Mouse (Mus musculus): Measurements from ENCODE around the gene Sin3a. TPM values are rescaled to one million over a fixed set of nuclear protein-coding genes. Genes with fewer than 3 reads are reported as not detected.

The Sin3a gene
- polyA plus RNA-seq, 1 experiment from 2014 or later, result 22.5 TPM

GRCm38 (mm10) chr9:57139571-57139970, 67.7 kb downstream of the Sin3a start:
- H3K4me3 ChIP-seq, result no peak overlapping the region
- no peak for ATAC-seq (ENCODE audit: low FRiP score, low read depth)
- no peak overlapping the region for H3K27ac ChIP-seq (replicated peaks)
- 90% methylated on average over 5 of the region's 5 CpGs for WGBS
- H3K27me3 ChIP-seq, result no peaks in the 10 kb centered on the region
- H3K4me1 ChIP-seq (replicated peaks), result no peaks in the 10 kb centered on the region
- H3K4me2 ChIP-seq, result no peak overlapping the region
- no peak overlapping the region for H3K9ac ChIP-seq
- H3K9me3 ChIP-seq, result no peaks in the 10 kb centered on the region
- H3K36me3 ChIP-seq, result peaks cover 36% of the 10 kb centered on the region

GRCm38 (mm10) chr9:57141417-57142353, 69.8 kb downstream of the Sin3a start:
- Histone ChIP-seq H3K9me3 (no peaks in the 10 kb centered on the region), H3K4me1 (replicated peaks) (peaks cover 4% of the 10 kb centered on the region), H3K9ac (no peak overlapping the region), H3K4me3 (no peak overlapping the region), H3K27me3 (no peaks in the 10 kb centered on the region), H3K36me3 (peaks cover 28% of the 10 kb centered on the region), H3K4me2 (no peak overlapping the region), H3K27ac (replicated peaks) (no peak overlapping the region)
- WGBS, result 92% methylated on average over 17 of the region's 17 CpGs
- ATAC-seq (ENCODE audit: low FRiP score, low read depth), result no peak

- Histone ChIP-seq H3K4me3 (no peak overlapping the region), H3K36me3 (peaks cover 18% of the 10 kb centered on the region), H3K9ac (no peak overlapping the region), H3K27me3 (no peaks in the 10 kb centered on the region), H3K27ac (replicated peaks) (no peak overlapping the region), H3K4me1 (replicated peaks) (peaks cover 13% of the 10 kb centered on the region), H3K4me2 (no peak overlapping the region), H3K9me3 (no peaks in the 10 kb centered on the region)
- WGBS, result 88% methylated on average over 11 of the region's 11 CpGs
- no peak for ATAC-seq (ENCODE audit: low FRiP score, low read depth)
These were observed 71.4 kb downstream of the Sin3a start for GRCm38 (mm10) chr9:57143212-57143611.

- Histone ChIP-seq H3K9ac (no peak overlapping the region), H3K27ac (replicated peaks) (no peak overlapping the region), H3K4me3 (no peak overlapping the region), H3K4me2 (no peak overlapping the region), H3K36me3 (peaks cover 18% of the 10 kb centered on the region), H3K9me3 (no peaks in the 10 kb centered on the region), H3K27me3 (no peaks in the 10 kb centered on the region), H3K4me1 (replicated peaks) (peaks cover 23% of the 10 kb centered on the region)
- 93% methylated on average over 8 of the region's 8 CpGs for WGBS
- ATAC-seq (ENCODE audit: low FRiP score, low read depth), result no peak
These were observed 73.0 kb downstream of the Sin3a start for GRCm38 (mm10) chr9:57144830-57145229.

GRCm38 (mm10) chr9:57146451-57147066, 74.7 kb downstream of the Sin3a start:
- H3K4me2 ChIP-seq, result peak overlapping the region; percentile 87
- WGBS, result 84% methylated on average over 17 of the region's 17 CpGs
- no peak for ATAC-seq (ENCODE audit: low FRiP score, low read depth)
- H3K27ac ChIP-seq (replicated peaks), result peak overlapping the region; percentile 83
- peak overlapping the region; percentile 52; the same call in 1 of the 2 replicates for H3K4me3 ChIP-seq
- H3K9ac ChIP-seq, result peak overlapping the region; percentile 66; the same call in 1 of the 2 replicates
- peaks cover 23% of the 10 kb centered on the region for H3K4me1 ChIP-seq (replicated peaks)
- no peaks in the 10 kb centered on the region for H3K27me3 ChIP-seq
- no peaks in the 10 kb centered on the region for H3K9me3 ChIP-seq
- peaks cover 7% of the 10 kb centered on the region; the same call in 1 of the 2 replicates for H3K36me3 ChIP-seq

GRCm38 (mm10) chr9:57147205-57148143, 75.6 kb downstream of the Sin3a start:
- ATAC-seq (ENCODE audit: low FRiP score, low read depth), result peak; percentile 40
- H3K36me3 ChIP-seq, result 0 out of 2 replicates have a peak, but pooled peaks cover 7% of the 10 kb centered on the region
- no peaks in the 10 kb centered on the region for H3K27me3 ChIP-seq
- peak overlapping the region; percentile 66 for H3K9ac ChIP-seq
- peaks cover 23% of the 10 kb centered on the region for H3K4me1 ChIP-seq (replicated peaks)
- no peaks in the 10 kb centered on the region for H3K9me3 ChIP-seq
- peak overlapping the region; percentile 87 for H3K4me2 ChIP-seq
- peak overlapping the region; percentile 52 for H3K4me3 ChIP-seq
- peak overlapping the region; percentile 83 for H3K27ac ChIP-seq (replicated peaks)
- 8% methylated on average over 19 of the region's 19 CpGs for WGBS

GRCm38 (mm10) chr9:57148144-57148878, 76.5 kb downstream of the Sin3a start, which contains the start of gene Neil1:
Gene Neil1, minus strand, starts transcription at chr9:57148305.
- 2% methylated on average over 27 of the region's 27 CpGs for WGBS
- Histone ChIP-seq H3K36me3 (0 out of 2 replicates have a peak, but pooled peaks cover under 1% of the 10 kb centered on the region), H3K4me1 (replicated peaks) (peaks cover 23% of the 10 kb centered on the region), H3K27me3 (no peaks in the 10 kb centered on the region), H3K4me3 (peak within 1 kb of the TSS; percentile 52), H3K9ac (peak within 1 kb of the TSS; percentile 66), H3K27ac (replicated peaks) (peak within 1 kb of the TSS; percentile 83), H3K9me3 (no peaks in the 10 kb centered on the region), H3K4me2 (peak within 1 kb of the TSS; percentile 87)
- ATAC-seq (ENCODE audit: low FRiP score, low read depth), result peak; percentile 96

GRCm38 (mm10) chr9:57149021-57149420, 77.2 kb downstream of the Sin3a start:
- no peaks in the 10 kb centered on the region for H3K27me3 ChIP-seq
- peak overlapping the region; percentile 83 for H3K27ac ChIP-seq (replicated peaks)
- peak overlapping the region; percentile 52 for H3K4me3 ChIP-seq
- no peak for ATAC-seq (ENCODE audit: low FRiP score, low read depth)
- H3K4me2 ChIP-seq, result peak overlapping the region; percentile 87
- H3K9me3 ChIP-seq, result no peaks in the 10 kb centered on the region
- WGBS, result 63% methylated on average over 6 of the region's 6 CpGs
- peaks cover 23% of the 10 kb centered on the region for H3K4me1 ChIP-seq (replicated peaks)
- H3K36me3 ChIP-seq, result no peaks in the 10 kb centered on the region; the same call in 1 of the 2 replicates
- peak overlapping the region; percentile 66 for H3K9ac ChIP-seq

GRCm38 (mm10) chr9:57150192-57150591, 78.4 kb downstream of the Sin3a start:
- H3K27me3 ChIP-seq, result no peaks in the 10 kb centered on the region
- no peaks in the 10 kb centered on the region for H3K9me3 ChIP-seq
- H3K4me3 ChIP-seq, result no peak overlapping the region
- H3K4me2 ChIP-seq, result no peak overlapping the region
- no peak overlapping the region for H3K9ac ChIP-seq
- peaks cover 7% of the 10 kb centered on the region; the same call in 1 of the 2 replicates for H3K36me3 ChIP-seq
- no peak for ATAC-seq (ENCODE audit: low FRiP score, low read depth)
- 93% methylated on average over 5 of the region's 5 CpGs for WGBS
- no peak overlapping the region for H3K27ac ChIP-seq (replicated peaks)
- peaks cover 23% of the 10 kb centered on the region for H3K4me1 ChIP-seq (replicated peaks)

GRCm38 (mm10) chr9:57152331-57152730, 80.5 kb downstream of the Sin3a start:
- H3K27ac ChIP-seq (replicated peaks), result no peak overlapping the region
- no peaks in the 10 kb centered on the region for H3K27me3 ChIP-seq
- 50% methylated on average over 6 of the region's 6 CpGs for WGBS
- H3K4me1 ChIP-seq (replicated peaks), result peaks cover 31% of the 10 kb centered on the region
- H3K9me3 ChIP-seq, result no peaks in the 10 kb centered on the region
- H3K9ac ChIP-seq, result no peak overlapping the region
- peaks cover 7% of the 10 kb centered on the region; the same call in 1 of the 2 replicates for H3K36me3 ChIP-seq
- no peak overlapping the region for H3K4me2 ChIP-seq
- H3K4me3 ChIP-seq, result no peak overlapping the region
- ATAC-seq (ENCODE audit: low FRiP score, low read depth), result no peak

- H3K9ac ChIP-seq, result no peak overlapping the region
- no peak for ATAC-seq (ENCODE audit: low FRiP score, low read depth)
- H3K4me1 ChIP-seq (replicated peaks), result peaks cover 28% of the 10 kb centered on the region
- H3K27me3 ChIP-seq, result no peaks in the 10 kb centered on the region
- no peak overlapping the region for H3K4me3 ChIP-seq
- H3K36me3 ChIP-seq, result peaks cover 7% of the 10 kb centered on the region; the same call in 1 of the 2 replicates
- 93% methylated on average over 7 of the region's 7 CpGs for WGBS
- H3K27ac ChIP-seq (replicated peaks), result no peak overlapping the region
- H3K4me2 ChIP-seq, result no peak overlapping the region
- no peaks in the 10 kb centered on the region for H3K9me3 ChIP-seq
These were observed 84.5 kb downstream of the Sin3a start for GRCm38 (mm10) chr9:57156383-57156782.

All from hindbrain, embryonic 15.5 days (tissue).